Mouse (Mus musculus) olfactory bulb, adult 2 months (tissue): ENCODE data around the gene Rps6kl1.

Experiments used
- CTCF ChIP-seq: fragments of 200-500 bp; IDR thresholded peaks from 2 replicates; pipeline ENCODE4 v1.5.1; 2012; ENCODE audit warnings: low read depth, mild to moderate bottlenecking, low read length, moderate library complexity; ENCODE audit not compliant: insufficient read depth
- POLR2A ChIP-seq: fragments of 200-500 bp; IDR thresholded peaks from 2 replicates; pipeline ENCODE4 v1.6.1; 2012; ENCODE audit warnings: mild to moderate bottlenecking, low read depth, low read length, moderate library complexity; ENCODE audit not compliant: insufficient read depth

GRCm38 (mm10) chr12:85123645-85124044 lies 27.4 kb downstream of the Rps6kl1 start:
- TF ChIP-seq CTCF: no peak
- TF ChIP-seq POLR2A: no peak
